ENCODE assay signal across 8 mouse cellular contexts in the genomic region with DNA sequence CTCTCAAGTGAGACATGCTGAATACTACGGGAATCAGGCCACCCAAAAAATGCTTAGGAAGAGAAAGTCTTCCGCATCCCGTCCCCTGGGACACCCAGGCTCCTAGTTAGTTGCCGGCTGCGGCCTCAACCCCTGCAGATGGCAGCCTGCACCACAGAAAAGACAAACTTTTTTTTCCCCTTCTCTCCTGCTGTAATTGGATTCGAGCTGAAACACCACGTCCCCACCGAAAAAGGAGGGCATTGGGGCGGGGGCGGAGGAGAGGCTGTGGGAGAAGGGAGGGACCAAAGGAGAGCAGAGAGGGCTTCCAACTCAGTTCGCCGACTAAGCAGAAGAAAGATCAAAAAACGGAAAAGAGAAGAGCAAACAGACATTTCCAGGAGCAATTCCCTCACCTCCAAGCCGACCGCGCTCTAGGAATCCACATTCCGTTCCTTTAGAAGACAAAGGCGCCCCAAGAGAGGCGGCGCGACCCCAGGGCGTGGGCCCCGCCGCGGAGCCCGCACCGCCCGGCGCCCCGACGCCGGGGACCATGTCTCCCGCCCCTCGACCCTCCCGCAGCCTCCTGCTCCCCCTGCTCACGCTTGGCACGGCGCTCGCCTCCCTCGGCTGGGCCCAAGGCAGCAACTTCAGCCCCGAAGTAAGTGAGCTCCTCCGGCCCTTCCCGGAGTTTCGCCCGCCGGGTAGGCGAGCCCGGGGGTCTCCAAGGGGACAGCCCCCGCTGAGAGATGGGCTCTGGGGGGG. TPM values are rescaled to one million over a fixed set of nuclear protein-coding genes. Genes with fewer than 3 reads are reported as not detected.
DNase-seq lines count a peak whose midpoint lies in the region; ATAC-seq and TF ChIP-seq lines count a peak whose summit lies in the region.

A gene (plus strand): TSS at position 279 of the 744 bp plus-strand sequence.

- H3K4me1 ChIP-seq in intestine, postnatal 0 days (replicated peaks; ENCODE audit: control insufficient read depth, insufficient read depth, low read length), result peaks cover 6% of the 10 kb centered on the region
- peaks cover 43% of the 10 kb centered on the region for H3K4me1 ChIP-seq in liver, embryonic 11.5 days (replicated peaks; ENCODE audit: control insufficient read depth, insufficient read depth, low read length)

- H3K27me3 ChIP-seq in intestine, postnatal 0 days (replicated peaks; ENCODE audit: control insufficient read depth, insufficient read depth, low read length), result no peaks in the 10 kb centered on the region
- H3K27me3 ChIP-seq in liver, embryonic 11.5 days (replicated peaks; ENCODE audit: control insufficient read depth, insufficient read depth, low read length), result peaks cover 33% of the 10 kb centered on the region

- DNase-seq in frontal cortex, postnatal 25 days (ENCODE audit: low spot score in 2 of 2), result no peak
- peak; percentile 78 for DNase-seq in embryo, embryonic 10 days (ENCODE audit: low spot score)
- peak; percentile 56 to 80 for DNase-seq in gastrocnemius, postnatal 4 days (ENCODE audit: low spot score in 2 of 2)
- DNase-seq in liver, embryonic 11.5 days (ENCODE audit: low spot score), result peak; percentile 70
- peak; percentile 39 for DNase-seq in naive thymus-derived CD4-positive, alpha-beta T cell, adult 2 months (ENCODE audit: low read depth)
- peak; percentile 59 to 81 for DNase-seq in urinary bladder, adult 18-20 months (ENCODE audit: low spot score in 2 of 2)

- no peaks in the 10 kb centered on the region for H3K9me3 ChIP-seq in intestine, postnatal 0 days (ENCODE audit: control insufficient read depth)
- H3K9me3 ChIP-seq in liver, embryonic 11.5 days (ENCODE audit: control insufficient read depth, low read length), result no peaks in the 10 kb centered on the region

- peaks cover 14% of the 10 kb centered on the region for H3K36me3 ChIP-seq in intestine, postnatal 0 days (ENCODE audit: control insufficient read depth, insufficient read depth)
- peaks cover 10% of the 10 kb centered on the region; the same call in 1 of the 2 replicates for H3K36me3 ChIP-seq in liver, embryonic 11.5 days (ENCODE audit: control insufficient read depth, insufficient read depth, low read length)

- H3K4me3 ChIP-seq in intestine, postnatal 0 days (ENCODE audit: low read depth, low read length), result peak within 1 kb of the TSS; percentile 85
- peak within 1 kb of the TSS; percentile 73 for H3K4me3 ChIP-seq in liver, embryonic 11.5 days (ENCODE audit: low read depth, low read length)

- peak; percentile 61 for TF ChIP-seq CTCF in intestine, postnatal 0 days (IDR thresholded peaks at IDR 0.05; ENCODE audit: low read depth)

- peak within 1 kb of the TSS; percentile 91 for H3K9ac ChIP-seq in intestine, postnatal 0 days (ENCODE audit: low read depth, low read length)
- peak within 1 kb of the TSS; percentile 89 for H3K9ac ChIP-seq in liver, embryonic 11.5 days (ENCODE audit: low read depth, low read length)

- H3K27ac ChIP-seq in intestine, postnatal 0 days (ENCODE audit: low read depth, low read length), result peak within 1 kb of the TSS; percentile 92
- peak within 1 kb of the TSS; percentile 92 for H3K27ac ChIP-seq in liver, embryonic 11.5 days (ENCODE audit: low read depth, low read length)

- peak within 1 kb of the TSS; percentile 94 for H3K4me2 ChIP-seq in intestine, postnatal 0 days (replicated peaks; ENCODE audit: low read depth)
- peak within 1 kb of the TSS; percentile 80 for H3K4me2 ChIP-seq in liver, embryonic 11.5 days

- ATAC-seq in frontal cortex, adult (ENCODE audit: low TSS enrichment), result peak; percentile 29
- ATAC-seq in intestine, postnatal 0 days, result no peak
- no peak for ATAC-seq in liver, embryonic 11.5 days (replicated peaks; ENCODE audit: low FRiP score)

- WGBS in intestine, postnatal 0 days, result 1% methylated on average over 47 of the region's 49 CpGs
- under 1% methylated on average over 48 of the region's 49 CpGs for WGBS in liver, embryonic 11.5 days

RNA-seq across cellular contexts. Expression of the gene that starts here (rescaled TPM):
- total RNA-seq in gastrocnemius, postnatal 4 days (2021), result 100 to 1,000 TPM; 222 to 237 TPM
- polyA plus RNA-seq in intestine, postnatal 0 days (2015; fragmentation: Nextera tagmentation; extraction: Ambion mirVana), result 49.4 and 53.7 TPM in 2 replicates
- polyA plus RNA-seq in liver, embryonic 11.5 days (2014; fragmentation: Nextera tagmentation; extraction: Ambion mirVana), result 56.6 and 57.6 TPM in 2 replicates

Comparison
In these comparisons a context has a peak if more than half of its experiments do, and no peak if none do; other contexts are left out.
1. DNase-seq: peak in embryo, embryonic 10 days (single experiment), gastrocnemius, postnatal 4 days (2 of 2), liver, embryonic 11.5 days (single experiment), naive thymus-derived CD4-positive, alpha-beta T cell, adult 2 months (single experiment) and urinary bladder, adult 18-20 months (2 of 2); none in frontal cortex, postnatal 25 days (0 of 2).